Mouse (Mus musculus) left cerebral cortex, postnatal 10 days (tissue): ENCODE data around the gene Eps8l1. TPM values are rescaled to one million over a fixed set of nuclear protein-coding genes. Genes with fewer than 3 reads are reported as not detected.

Source experiments
- DNase-seq, 2 experiments: peaks; one replicate each; pipeline ENCODE4 v3.0.0; 2021 to 2022; ENCODE audit warnings: low spot score in 2 of 2, mixed read lengths in 1 of 2; ENCODE audit errors: extremely low spot score in 1 of 2
- intact Hi-C: fragments of 180-260 bp; cut with DNase I; formaldehyde crosslinking; loops from one replicate; pipeline ENCODE4 v1.15.1; 2025
- total RNA-seq, 2 experiments: library from RNA; stranded (reverse); gene quantifications; 2 replicates each; pipeline ENCODE4 v1.2.3; 2021

The Eps8l1 gene
- total RNA-seq, 2 experiments from 2014 or later = 3.0 to 4.5 TPM

GRCm38 (mm10) chr7:4502421-4503090 lies 42.1 kb downstream of the Eps8l1 start:
- intact Hi-C loops = no loop called here
- DNase-seq = peak in 1 of 2 experiments; percentile 70

- intact Hi-C loops = no loop called here
- no peak for DNase-seq
Measured at GRCm38 (mm10) chr7:4503100-4503499, 42.6 kb downstream of the Eps8l1 start.

GRCm38 (mm10) chr7:4503858-4504257 lies 43.4 kb downstream of the Eps8l1 start:
- intact Hi-C loops = no loop called here
- no peak for DNase-seq

GRCm38 (mm10) chr7:4504646-4505435 lies 44.4 kb downstream of the Eps8l1 start:
- no peak for DNase-seq
- intact Hi-C loops = no loop called here

GRCm38 (mm10) chr7:4507220-4507619 lies 46.7 kb downstream of the Eps8l1 start:
- intact Hi-C loops = no loop called here
- DNase-seq = no peak

GRCm38 (mm10) chr7:4508062-4508738 lies 47.7 kb downstream of the Eps8l1 start:
- intact Hi-C loops = no loop called here
- no peak for DNase-seq

- intact Hi-C loops = no loop called here
- no peak for DNase-seq
Measured at GRCm38 (mm10) chr7:4508739-4509116, 48.3 kb downstream of the Eps8l1 start.

GRCm38 (mm10) chr7:4509863-4510608 lies 49.6 kb downstream of the Eps8l1 start:
- peak in 1 of 2 experiments; percentile 85 for DNase-seq
- intact Hi-C loops = no loop called here

GRCm38 (mm10) chr7:4511489-4512224 lies 51.2 kb downstream of the Eps8l1 start:
- no peak for DNase-seq
- intact Hi-C loops = no loop called here

GRCm38 (mm10) chr7:4513236-4513635 lies 52.8 kb downstream of the Eps8l1 start:
- DNase-seq = no peak
- intact Hi-C loops = no loop called here

GRCm38 (mm10) chr7:4513829-4514712 lies 53.6 kb downstream of the Eps8l1 start:
- intact Hi-C loops = no loop called here
- no peak for DNase-seq

- intact Hi-C loops = no loop called here
- DNase-seq = no peak
Measured at GRCm38 (mm10) chr7:4515853-4516252, 55.4 kb downstream of the Eps8l1 start.

GRCm38 (mm10) chr7:4516332-4517050 lies 56.0 kb downstream of the Eps8l1 start, which contains the start of gene Tnnt1:
Tnnt1 (minus strand) TSS chr7:4516382.
- DNase-seq = no peak
- intact Hi-C loops = no loop called here

- intact Hi-C loops = no loop called here
- no peak for DNase-seq
Measured at GRCm38 (mm10) chr7:4518487-4518886, 58.0 kb downstream of the Eps8l1 start.

GRCm38 (mm10) chr7:4521231-4522003 lies 60.9 kb downstream of the Eps8l1 start:
- DNase-seq = no peak
- intact Hi-C loops = no loop called here

GRCm38 (mm10) chr7:4522292-4522691 lies 61.8 kb downstream of the Eps8l1 start:
- intact Hi-C loops = no loop called here
- no peak for DNase-seq
